Mouse (Mus musculus): ENCODE measurements around the gene Pax6. TPM values are rescaled to one million over a fixed set of nuclear protein-coding genes. Genes with fewer than 3 reads are reported as not detected.

Gene Pax6
- polyA plus RNA-seq, 2 experiments = 0.06 TPM; not detected in 1

DNA sequence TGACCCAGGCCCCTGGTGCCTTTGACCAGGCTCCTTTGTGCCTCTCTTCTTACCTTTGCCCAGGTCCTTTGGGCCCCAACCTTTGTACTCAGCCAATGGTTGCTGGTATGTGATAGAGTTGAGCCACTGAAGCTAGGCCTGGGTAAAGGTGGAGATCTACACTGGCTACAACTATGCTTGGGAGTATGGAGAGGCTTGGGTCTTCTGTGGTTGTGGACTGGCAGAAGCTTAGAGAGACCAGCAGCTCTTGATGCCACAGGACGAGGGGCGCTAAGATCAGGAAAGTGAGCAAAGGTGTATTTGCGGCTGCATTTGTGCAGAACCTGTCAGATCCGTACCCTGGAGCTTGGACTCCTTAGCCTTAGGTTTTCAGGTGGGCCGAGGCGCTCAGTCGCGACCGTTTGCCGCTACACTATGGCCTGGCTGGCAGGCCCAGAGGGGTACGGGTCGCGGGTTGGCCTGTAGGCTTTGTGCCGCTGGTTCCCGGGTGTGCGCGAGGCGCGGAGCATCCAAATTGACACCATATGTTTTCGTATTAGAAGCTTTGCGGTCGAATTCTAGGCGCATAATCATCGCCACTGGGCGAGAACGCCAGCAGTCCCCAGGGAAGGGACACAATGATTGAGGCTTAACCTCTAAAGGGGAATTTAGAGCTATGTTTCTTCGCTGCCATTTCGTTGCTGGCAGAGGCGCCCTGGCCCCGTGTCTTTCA lies 12.5 kb downstream of the Pax6 start:
- 3% methylated on average over 30 of the region's 30 CpGs for WGBS (ENCODE audit: insufficient replicate concordance)
- no peak overlapping the region for H3K9ac ChIP-seq (replicated peaks)

DNA sequence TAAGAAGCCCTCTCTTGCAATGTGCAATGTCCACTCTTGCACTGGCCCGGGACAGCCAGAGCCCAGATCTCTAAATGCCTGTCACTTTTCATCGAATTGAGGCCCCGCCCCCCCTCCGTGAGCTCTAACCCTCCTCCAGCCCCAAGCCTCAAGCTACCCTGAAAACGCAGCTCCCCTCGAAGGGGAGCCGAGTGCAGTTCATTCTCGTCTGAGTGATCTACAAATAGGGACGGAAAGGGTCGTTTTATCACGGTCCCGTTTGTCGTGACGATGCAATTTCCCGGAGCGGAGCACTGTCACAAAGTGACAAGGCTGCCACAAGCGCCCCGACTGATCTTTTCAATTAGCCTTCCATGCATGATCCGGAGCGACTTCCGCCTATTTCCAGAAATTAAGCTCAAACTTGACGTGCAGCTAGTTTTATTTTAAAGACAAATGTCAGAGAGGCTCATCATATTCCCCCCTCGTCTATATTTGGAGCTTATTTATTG lies 13.4 kb downstream of the Pax6 start:
- H3K36me3 ChIP-seq (replicated peaks; ENCODE audit: control insufficient read depth, insufficient read depth, low read depth) = no peaks in the 10 kb centered on the region
- no peak for DNase-seq (ENCODE audit: low read depth in 3 of 3, low spot score in 3 of 3)
- ATAC-seq (ENCODE audit: insufficient read depth) = no peak
- no peak overlapping the region for H3K4me3 ChIP-seq (ENCODE audit: insufficient read depth in 1 of 2, low read depth in 2 of 2, low read length in 2 of 2)
- no peak overlapping the region for H3K9ac ChIP-seq (replicated peaks)
- no peaks in the 10 kb centered on the region for H3K9me3 ChIP-seq (ENCODE audit: control insufficient read depth, low read length)
- WGBS (ENCODE audit: insufficient replicate concordance) = under 1% methylated on average over 23 of the region's 23 CpGs
- TF ChIP-seq EP300 (IDR thresholded peaks at IDR 0.05; ENCODE audit: low read depth) = no peak
- TF ChIP-seq CTCF (IDR thresholded peaks at IDR 0.05; ENCODE audit: low read depth) = no peak
- H3K27me3 ChIP-seq (ENCODE audit: control insufficient read depth, insufficient read depth, low read length) = peaks cover 96% of the 10 kb centered on the region
- H3K4me1 ChIP-seq (replicated peaks; ENCODE audit: control insufficient read depth in 2 of 2, insufficient read depth in 2 of 2, low read length in 1 of 2) = no peaks in the 10 kb centered on the region
- H3K4me2 ChIP-seq (ENCODE audit: low read depth) = no peak overlapping the region
- H3K27ac ChIP-seq = no peak overlapping the region

More for the DNA sequence above, 12.5 kb downstream of the Pax6 start:
- DNase-seq (ENCODE audit: low read depth in 3 of 3, low spot score in 3 of 3) (no peak), ATAC-seq (ENCODE audit: insufficient read depth) (no peak)
- no peak overlapping the region for H3K4me3 ChIP-seq (ENCODE audit: insufficient read depth in 1 of 2, low read depth in 2 of 2, low read length in 2 of 2)
- no peaks in the 10 kb centered on the region for H3K9me3 ChIP-seq (ENCODE audit: control insufficient read depth, low read length)
- peaks cover 96% of the 10 kb centered on the region for H3K27me3 ChIP-seq (ENCODE audit: control insufficient read depth, insufficient read depth, low read length)
- H3K4me2 ChIP-seq (ENCODE audit: low read depth) = no peak overlapping the region
- TF ChIP-seq CTCF (IDR thresholded peaks at IDR 0.05; ENCODE audit: low read depth) = no peak
- no peak for TF ChIP-seq EP300 (IDR thresholded peaks at IDR 0.05; ENCODE audit: low read depth)
- H3K27ac ChIP-seq = no peak overlapping the region
- no peaks in the 10 kb centered on the region for H3K4me1 ChIP-seq (replicated peaks; ENCODE audit: control insufficient read depth in 2 of 2, insufficient read depth in 2 of 2, low read length in 1 of 2)
- no peaks in the 10 kb centered on the region for H3K36me3 ChIP-seq (replicated peaks; ENCODE audit: control insufficient read depth, insufficient read depth, low read depth)

DNA sequence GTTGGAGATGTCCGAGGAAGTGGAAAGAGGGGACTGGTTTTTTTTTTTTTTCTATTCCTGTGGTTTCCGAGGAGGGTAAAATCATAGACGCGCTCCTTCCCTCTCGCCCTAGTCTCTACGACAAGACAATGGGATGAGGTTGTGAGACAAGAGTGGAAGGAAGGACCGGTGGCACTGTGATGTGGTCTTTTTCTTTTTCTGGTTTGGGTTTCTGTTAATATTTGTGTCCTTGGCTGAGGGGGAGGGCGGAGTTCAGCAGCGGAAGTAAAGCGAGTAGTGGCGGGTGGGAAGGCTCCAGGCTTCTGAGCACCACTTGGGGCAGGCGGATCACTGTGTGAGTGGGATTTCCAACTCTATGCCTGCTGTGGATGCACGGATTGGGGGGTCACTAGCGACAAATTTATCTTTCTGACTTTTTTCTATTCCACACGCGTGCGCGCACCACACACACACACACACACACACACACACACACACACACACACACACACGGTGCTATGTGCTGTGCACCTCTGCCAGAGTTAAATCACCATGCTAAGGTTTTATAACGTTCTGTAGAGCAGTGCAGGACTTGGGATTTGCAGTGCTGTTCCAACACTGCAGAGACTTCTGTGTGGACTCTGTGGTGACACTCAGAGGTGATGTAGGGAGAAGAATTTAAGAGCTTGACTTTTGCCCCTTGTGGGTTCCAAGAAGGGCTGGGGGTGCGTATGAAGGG lies 14.1 kb downstream of the Pax6 start:
- H3K4me2 ChIP-seq (ENCODE audit: low read depth) = no peak overlapping the region
- ATAC-seq (ENCODE audit: insufficient read depth) (no peak), DNase-seq (ENCODE audit: low read depth in 3 of 3, low spot score in 3 of 3) (no peak)
- H3K4me3 ChIP-seq (ENCODE audit: insufficient read depth in 1 of 2, low read depth in 2 of 2, low read length in 2 of 2) = no peak overlapping the region
- no peaks in the 10 kb centered on the region for H3K36me3 ChIP-seq (replicated peaks; ENCODE audit: control insufficient read depth, insufficient read depth, low read depth)
- H3K27ac ChIP-seq = no peak overlapping the region
- H3K9me3 ChIP-seq (ENCODE audit: control insufficient read depth, low read length) = no peaks in the 10 kb centered on the region
- H3K27me3 ChIP-seq (ENCODE audit: control insufficient read depth, insufficient read depth, low read length) = peaks cover 96% of the 10 kb centered on the region
- WGBS (ENCODE audit: insufficient replicate concordance) = 1% methylated on average over 21 of the region's 21 CpGs
- no peak overlapping the region for H3K9ac ChIP-seq (replicated peaks)
- no peaks in the 10 kb centered on the region for H3K4me1 ChIP-seq (replicated peaks; ENCODE audit: control insufficient read depth in 2 of 2, insufficient read depth in 2 of 2, low read length in 1 of 2)
- TF ChIP-seq CTCF (IDR thresholded peaks at IDR 0.05; ENCODE audit: low read depth) (no peak), EP300 (IDR thresholded peaks at IDR 0.05; ENCODE audit: low read depth) (no peak)

DNA sequence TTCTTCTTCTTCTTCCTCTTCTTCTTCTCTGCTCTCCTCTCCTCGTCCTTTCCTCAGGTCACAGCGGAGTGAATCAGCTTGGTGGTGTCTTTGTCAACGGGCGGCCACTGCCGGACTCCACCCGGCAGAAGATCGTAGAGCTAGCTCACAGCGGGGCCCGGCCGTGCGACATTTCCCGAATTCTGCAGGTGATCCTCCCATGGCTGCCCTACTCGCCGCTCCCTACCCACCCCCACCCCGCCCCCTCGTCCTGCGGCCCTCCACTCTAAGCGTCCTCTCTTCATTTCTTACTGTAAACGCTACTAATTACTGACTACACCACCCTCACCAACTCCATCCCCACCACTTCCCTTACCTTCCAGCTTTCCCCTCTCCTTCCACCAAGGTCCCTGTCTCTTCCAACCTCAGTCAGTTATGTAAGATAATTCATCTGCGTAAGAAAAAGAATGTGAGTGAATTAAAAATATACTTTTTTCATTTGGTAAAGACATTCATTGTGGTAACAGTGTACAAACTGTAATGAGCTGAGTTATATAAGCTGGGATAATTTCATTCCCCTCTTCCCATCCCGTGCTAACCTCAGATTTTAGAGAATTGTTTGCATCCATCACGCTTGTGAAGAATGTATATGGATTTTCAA lies 15.2 kb downstream of the Pax6 start:
- no peaks in the 10 kb centered on the region for H3K9me3 ChIP-seq (ENCODE audit: control insufficient read depth, low read length)
- no peak overlapping the region for H3K4me2 ChIP-seq (ENCODE audit: low read depth)
- no peak overlapping the region for H3K27ac ChIP-seq
- DNase-seq (ENCODE audit: low read depth in 3 of 3, low spot score in 3 of 3) (no peak), ATAC-seq (ENCODE audit: insufficient read depth) (no peak)
- H3K4me1 ChIP-seq (replicated peaks; ENCODE audit: control insufficient read depth in 2 of 2, insufficient read depth in 2 of 2, low read length in 1 of 2) = 0 out of 4 replicates have a peak, but pooled peaks cover 0 to 2% of the 10 kb centered on the region in 2 experiments
- no peaks in the 10 kb centered on the region for H3K36me3 ChIP-seq (replicated peaks; ENCODE audit: control insufficient read depth, insufficient read depth, low read depth)
- peaks cover 97% of the 10 kb centered on the region for H3K27me3 ChIP-seq (ENCODE audit: control insufficient read depth, insufficient read depth, low read length)
- H3K4me3 ChIP-seq (ENCODE audit: insufficient read depth in 1 of 2, low read depth in 2 of 2, low read length in 2 of 2) = no peak overlapping the region
- no peak overlapping the region for H3K9ac ChIP-seq (replicated peaks)
- TF ChIP-seq CTCF (IDR thresholded peaks at IDR 0.05; ENCODE audit: low read depth) = no peak
- TF ChIP-seq EP300 (IDR thresholded peaks at IDR 0.05; ENCODE audit: low read depth) = no peak
- WGBS (ENCODE audit: insufficient replicate concordance) = 3% methylated on average over 22 of the region's 22 CpGs

Measured in liver, embryonic 14.5 days (tissue).